Mouse (Mus musculus) heart, embryonic 12.5 days (tissue): ENCODE measurements around the gene Fto. TPM values are rescaled to one million over a fixed set of nuclear protein-coding genes. Genes with fewer than 3 reads are reported as not detected.

Experiments used
- ATAC-seq: fragments of 200-750 bp; cut with Nextera tagmentation; 2 replicates; pipeline ENCODE4 v1.8.0; 2017; ENCODE audit warnings: moderate TSS enrichment, moderate library complexity; ENCODE audit not compliant: insufficient number of reproducible peaks, low FRiP score
- H3K27ac ChIP-seq: fragments of 300-500 bp; sonication (generic); 2 replicates; pipeline ENCODE4 v1.5.1; 2016; ENCODE audit warnings: mild to moderate bottlenecking, moderate library complexity; ENCODE audit not compliant: poor library complexity, severe bottlenecking
- H3K27me3 ChIP-seq: fragments of 300-500 bp; sonication (generic); replicated peaks from 2 replicates; pipeline ENCODE4 v1.6.1; 2016; ENCODE audit warnings: mild to moderate bottlenecking, moderate library complexity
- H3K36me3 ChIP-seq: fragments of 300-500 bp; sonication (generic); 2 replicates; pipeline ENCODE4 v1.6.1; 2016; ENCODE audit warnings: mild to moderate bottlenecking, moderate library complexity
- H3K4me1 ChIP-seq: fragments of 300-500 bp; sonication (generic); replicated peaks from 2 replicates; pipeline ENCODE4 v1.6.1; 2016; ENCODE audit warnings: mild to moderate bottlenecking
- H3K4me2 ChIP-seq: fragments of 300-500 bp; sonication (generic); 2 replicates; pipeline ENCODE4 v1.6.1; 2016; ENCODE audit warnings: mild to moderate bottlenecking, moderate library complexity
- H3K4me3 ChIP-seq: fragments of 300-500 bp; sonication (generic); 2 replicates; pipeline ENCODE4 v1.5.1; 2016; ENCODE audit warnings: mild to moderate bottlenecking
- H3K9ac ChIP-seq: fragments of 300-500 bp; sonication (generic); 2 replicates; pipeline ENCODE4 v1.6.1; 2016; ENCODE audit warnings: mild to moderate bottlenecking, moderate library complexity
- H3K9me3 ChIP-seq: fragments of 300-500 bp; sonication (generic); replicated peaks from 2 replicates; pipeline ENCODE4 v1.6.1; 2016; ENCODE audit warnings: mild to moderate bottlenecking, moderate library complexity
- WGBS: fragments of 180-500 bp; shearing (Covaris S2); methylation state at CpG from one replicate; pipeline ENCODE4 v1.1.7; 2016; 5-methylcytosine and 5-hydroxymethylcytosine counted together
- polyA plus RNA-seq: library from polyadenylated mRNA; unstranded; fragments of >200 nt; fragmentation: Nextera tagmentation; extraction: Ambion mirVana; gene quantifications from 2 replicates; pipeline ENCODE4 v1.2.1, GENCODE M21; 2016

The Fto gene
- polyA plus RNA-seq, 1 experiment from 2014 or later, result 76.6 TPM

GRCm38 (mm10) chr8:91684596-91685317 lies 371.4 kb downstream of the Fto start:
- no peaks in the 10 kb centered on the region for H3K36me3 ChIP-seq
- H3K9me3 ChIP-seq, result no peaks in the 10 kb centered on the region
- H3K27me3 ChIP-seq, result peaks cover 3% of the 10 kb centered on the region; the same call in 1 of the 2 replicates
- no peak overlapping the region for H3K9ac ChIP-seq
- H3K4me3 ChIP-seq, result no peak overlapping the region
- no peak for ATAC-seq
- 74% methylated on average over 6 of the region's 6 CpGs for WGBS
- no peak overlapping the region for H3K27ac ChIP-seq
- peaks cover 5% of the 10 kb centered on the region; the same call in 1 of the 2 replicates for H3K4me1 ChIP-seq
- H3K4me2 ChIP-seq, result no peak overlapping the region

DNA sequence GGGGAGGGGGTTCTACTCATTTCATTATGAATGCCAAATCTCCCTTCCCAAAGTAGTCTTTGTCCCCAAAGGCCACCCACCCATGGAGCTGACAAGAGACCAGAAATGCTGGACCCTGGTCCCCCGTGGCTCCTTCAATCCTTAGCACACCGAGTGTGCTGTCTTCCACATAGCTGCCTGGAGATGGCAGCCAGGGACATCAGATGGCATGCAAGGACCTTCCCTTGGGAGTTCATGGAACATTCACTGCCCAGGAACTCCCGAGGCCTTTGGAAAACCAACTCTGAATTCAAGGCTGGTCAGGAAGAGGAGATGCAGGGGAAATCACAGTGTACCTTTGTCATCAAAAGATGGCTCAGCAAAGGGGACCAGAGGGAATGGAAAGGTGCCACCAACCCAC lies 372.1 kb downstream of the Fto start:
- Histone ChIP-seq H3K27ac (no peak overlapping the region), H3K4me3 (no peak overlapping the region), H3K4me1 (peaks cover 5% of the 10 kb centered on the region; the same call in 1 of the 2 replicates), H3K9me3 (no peaks in the 10 kb centered on the region), H3K27me3 (peaks cover 3% of the 10 kb centered on the region; the same call in 1 of the 2 replicates), H3K9ac (no peak overlapping the region), H3K36me3 (no peaks in the 10 kb centered on the region), H3K4me2 (no peak overlapping the region)
- WGBS, result 39% methylated on average over 3 of the region's 3 CpGs
- ATAC-seq, result no peak

DNA sequence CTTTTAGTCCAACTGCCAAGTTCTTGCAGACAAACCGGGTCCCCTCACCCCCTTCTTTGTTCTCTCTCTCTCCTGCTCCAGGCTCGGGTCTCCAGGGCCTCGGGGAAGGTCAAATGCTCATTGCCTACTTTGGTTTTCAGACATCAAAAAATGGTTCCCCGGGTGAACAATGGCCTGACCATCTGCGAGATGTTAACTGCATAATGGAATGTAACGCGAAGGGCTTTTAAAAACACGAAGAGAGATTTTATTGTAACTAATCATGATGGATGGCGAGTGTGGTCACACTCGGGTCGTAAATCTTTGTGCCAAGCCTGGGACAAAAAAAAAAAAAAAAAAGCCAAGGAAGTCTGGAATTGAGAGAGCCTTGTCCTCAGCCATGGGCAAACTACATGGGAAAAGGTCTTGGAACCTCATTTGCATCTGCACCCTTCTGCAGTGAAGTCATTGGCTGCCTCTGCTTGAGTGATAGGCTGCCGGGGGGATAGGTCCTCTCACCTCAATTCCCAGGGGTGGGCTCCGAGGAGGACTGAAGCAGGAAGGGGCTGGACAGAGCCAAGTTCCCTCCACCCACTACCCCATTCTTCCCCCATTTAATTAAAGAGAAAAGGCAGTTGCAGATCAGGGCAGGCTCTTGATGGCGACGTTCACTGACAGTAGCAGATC lies 378.9 kb downstream of the Fto start:
- Histone ChIP-seq H3K4me2 (no peak overlapping the region), H3K27me3 (no peaks in the 10 kb centered on the region), H3K36me3 (no peaks in the 10 kb centered on the region), H3K9ac (no peak overlapping the region), H3K27ac (no peak overlapping the region), H3K4me1 (no peaks in the 10 kb centered on the region), H3K4me3 (no peak overlapping the region), H3K9me3 (no peaks in the 10 kb centered on the region)
- ATAC-seq, result no peak
- WGBS, result 56% methylated on average over 15 of the region's 15 CpGs

DNA sequence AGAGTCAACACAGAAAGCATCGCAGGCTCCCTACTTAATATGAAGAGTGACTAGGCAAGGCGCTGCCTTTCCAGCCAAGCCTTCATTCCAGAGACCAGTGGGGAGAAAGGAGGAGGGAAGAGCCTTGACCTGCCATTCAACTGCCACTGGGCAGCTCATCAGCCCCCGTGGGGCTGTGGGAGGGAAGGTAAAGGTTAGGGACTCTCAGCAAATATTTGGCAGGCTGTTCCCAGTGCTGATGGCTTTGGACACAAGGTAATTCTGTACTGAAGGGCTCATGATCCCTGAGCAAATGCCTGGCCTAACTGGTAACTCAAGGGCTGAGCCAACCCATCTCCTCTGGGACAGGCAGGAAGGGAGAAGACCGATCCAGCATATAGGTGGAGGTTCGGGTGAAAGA lies 393.2 kb downstream of the Fto start:
- H3K9ac ChIP-seq, result no peak overlapping the region
- ATAC-seq, result no peak
- H3K4me2 ChIP-seq, result no peak overlapping the region
- no peaks in the 10 kb centered on the region for H3K36me3 ChIP-seq
- peaks cover 15% of the 10 kb centered on the region for H3K4me1 ChIP-seq
- H3K4me3 ChIP-seq, result no peak overlapping the region
- no peak overlapping the region for H3K27ac ChIP-seq
- H3K9me3 ChIP-seq, result no peaks in the 10 kb centered on the region
- WGBS, result 75% methylated on average over 5 of the region's 5 CpGs
- H3K27me3 ChIP-seq, result no peaks in the 10 kb centered on the region

DNA sequence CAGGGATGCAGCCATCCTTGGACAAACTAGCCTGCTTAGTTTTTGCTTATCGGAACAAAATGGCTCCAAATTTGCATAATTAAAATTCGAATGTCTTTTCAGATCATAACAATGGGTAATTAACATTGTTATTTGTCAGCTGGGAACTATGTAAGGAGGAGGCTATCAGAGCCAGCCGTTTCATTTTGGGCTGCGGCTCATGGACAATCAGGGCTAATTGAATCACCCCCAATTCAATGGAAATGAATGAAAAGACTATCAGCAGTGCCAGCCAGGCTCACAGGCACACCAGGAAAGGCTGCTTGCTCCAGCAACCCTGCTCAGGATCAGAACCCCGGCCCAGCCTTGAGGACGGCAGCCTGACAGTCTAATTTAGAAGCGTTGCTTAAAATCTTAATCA lies 395.3 kb downstream of the Fto start:
- Histone ChIP-seq H3K9ac (no peak overlapping the region), H3K27me3 (no peaks in the 10 kb centered on the region), H3K4me3 (no peak overlapping the region), H3K4me2 (no peak overlapping the region), H3K9me3 (no peaks in the 10 kb centered on the region), H3K4me1 (peaks cover 34% of the 10 kb centered on the region), H3K36me3 (no peaks in the 10 kb centered on the region), H3K27ac (no peak overlapping the region)
- ATAC-seq, result no peak
- 76% methylated on average over 7 of the region's 7 CpGs for WGBS

DNA sequence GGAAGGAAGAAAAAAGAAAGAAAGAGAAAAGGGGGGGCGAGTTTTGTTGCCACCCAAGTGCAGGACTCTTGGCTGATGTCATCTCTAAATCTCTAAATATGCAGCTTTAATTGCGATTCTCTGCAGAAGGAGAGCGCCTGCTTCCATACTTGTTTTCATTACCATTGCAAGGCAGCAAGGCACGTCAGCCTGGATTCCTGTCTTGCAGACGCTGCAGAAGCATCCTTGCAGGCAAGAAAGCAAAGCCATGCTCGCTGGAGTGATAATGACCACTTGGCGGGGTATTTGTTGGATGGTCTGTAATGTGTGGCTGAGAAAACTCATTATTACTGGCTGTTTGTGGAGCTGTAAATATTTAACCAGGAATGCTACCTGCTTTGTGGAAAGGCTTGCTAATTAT lies 396.4 kb downstream of the Fto start:
- Histone ChIP-seq H3K4me3 (no peak overlapping the region), H3K4me2 (no peak overlapping the region), H3K9ac (no peak overlapping the region), H3K36me3 (no peaks in the 10 kb centered on the region), H3K9me3 (no peaks in the 10 kb centered on the region), H3K4me1 (peaks cover 45% of the 10 kb centered on the region), H3K27ac (no peak overlapping the region), H3K27me3 (no peaks in the 10 kb centered on the region)
- WGBS, result 36% methylated on average over 7 of the region's 7 CpGs
- ATAC-seq, result no peak

DNA sequence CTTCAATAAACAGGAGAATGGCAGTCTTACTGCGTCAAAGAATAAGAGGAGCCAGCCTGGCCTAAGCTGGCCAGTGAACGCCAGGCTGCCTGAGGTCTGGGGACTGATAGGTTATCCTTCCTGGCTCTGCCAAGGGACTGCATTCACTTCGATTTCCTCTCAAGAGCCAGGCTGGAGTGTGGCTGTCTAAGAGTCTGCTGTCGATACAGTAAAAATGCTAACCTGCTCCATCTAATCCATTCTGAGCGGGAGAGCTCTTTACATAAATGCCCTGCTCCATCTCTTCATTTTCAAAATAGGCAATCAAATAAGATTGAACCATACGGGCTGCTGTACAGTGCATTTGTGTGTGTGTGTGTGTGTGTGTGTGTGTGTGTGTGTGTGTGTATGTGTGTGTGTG lies 397.9 kb downstream of the Fto start:
- Histone ChIP-seq H3K9ac (peak overlapping the region; percentile 7; the same call in 1 of the 2 replicates), H3K4me3 (no peak overlapping the region), H3K9me3 (no peaks in the 10 kb centered on the region), H3K4me1 (peaks cover 58% of the 10 kb centered on the region), H3K27me3 (no peaks in the 10 kb centered on the region), H3K27ac (no peak overlapping the region), H3K4me2 (no peak overlapping the region), H3K36me3 (no peaks in the 10 kb centered on the region)
- 37% methylated on average over 6 of the region's 6 CpGs for WGBS
- ATAC-seq, result no peak

- no peaks in the 10 kb centered on the region for H3K9me3 ChIP-seq
- H3K4me1 ChIP-seq, result peaks cover 66% of the 10 kb centered on the region
- peak overlapping the region; percentile 50; the same call in 1 of the 2 replicates for H3K9ac ChIP-seq
- peak overlapping the region; percentile 75 for H3K4me2 ChIP-seq
- WGBS, result 19% methylated on average over 6 of the region's 6 CpGs
- no peaks in the 10 kb centered on the region for H3K36me3 ChIP-seq
- peak overlapping the region; percentile 76 for H3K27ac ChIP-seq
- H3K4me3 ChIP-seq, result peak overlapping the region; percentile 35; the same call in 1 of the 2 replicates
- 0 out of 2 replicates have a peak, but pooled peaks have one; percentile 35 for ATAC-seq
- no peaks in the 10 kb centered on the region for H3K27me3 ChIP-seq
These were observed 398.8 kb downstream of the Fto start for GRCm38 (mm10) chr8:91711981-91712598.

DNA sequence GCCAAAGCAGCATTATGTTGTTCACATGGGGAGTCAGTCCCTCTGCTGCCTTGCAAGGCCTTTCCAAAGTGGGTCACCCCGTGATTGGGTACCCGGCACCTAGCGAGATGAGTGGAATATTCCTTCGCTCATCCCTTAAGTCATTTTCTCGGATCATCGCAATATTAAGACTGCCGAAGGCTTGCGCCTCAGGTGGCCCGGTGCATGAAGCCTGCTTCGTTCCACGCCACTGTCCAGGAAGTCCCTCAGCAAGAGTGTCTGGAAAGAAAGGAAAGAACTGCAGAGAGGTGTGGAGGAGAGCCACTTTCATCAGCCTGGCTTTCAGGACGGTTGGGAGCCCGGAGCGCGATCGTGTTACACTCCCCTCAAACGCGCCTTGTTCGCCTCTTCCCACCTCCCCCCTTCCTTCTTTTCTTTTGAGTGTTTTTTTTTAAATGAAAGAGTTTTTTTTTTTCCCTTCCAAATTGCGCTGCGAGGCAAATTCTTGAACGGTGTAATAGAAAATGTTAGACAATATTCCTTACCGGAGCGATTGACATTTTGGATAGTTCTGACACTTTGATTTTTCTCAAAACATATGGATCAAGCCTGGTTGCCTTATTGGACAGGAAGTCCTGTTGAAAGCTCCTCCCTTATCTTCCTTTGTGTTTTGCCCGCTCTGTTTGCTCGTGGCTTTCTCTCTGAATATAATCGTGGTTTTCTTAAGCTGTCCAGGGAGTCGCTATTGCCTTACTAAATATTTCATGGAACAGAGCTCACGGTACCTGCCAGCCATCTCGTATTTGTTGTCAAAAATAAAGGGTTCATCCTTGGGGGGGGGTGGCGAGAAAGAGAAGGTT lies 399.6 kb downstream of the Fto start:
- H3K9ac ChIP-seq, result peak overlapping the region; percentile 50
- WGBS, result 5% methylated on average over 31 of the region's 31 CpGs
- H3K27ac ChIP-seq, result peak overlapping the region; percentile 76
- no peaks in the 10 kb centered on the region for H3K36me3 ChIP-seq
- peak; percentile 43; the same call in 1 of the 2 replicates for ATAC-seq
- peak overlapping the region; percentile 35 for H3K4me3 ChIP-seq
- peaks cover 66% of the 10 kb centered on the region for H3K4me1 ChIP-seq
- no peaks in the 10 kb centered on the region for H3K27me3 ChIP-seq
- peak overlapping the region; percentile 75 for H3K4me2 ChIP-seq
- H3K9me3 ChIP-seq, result no peaks in the 10 kb centered on the region

DNA sequence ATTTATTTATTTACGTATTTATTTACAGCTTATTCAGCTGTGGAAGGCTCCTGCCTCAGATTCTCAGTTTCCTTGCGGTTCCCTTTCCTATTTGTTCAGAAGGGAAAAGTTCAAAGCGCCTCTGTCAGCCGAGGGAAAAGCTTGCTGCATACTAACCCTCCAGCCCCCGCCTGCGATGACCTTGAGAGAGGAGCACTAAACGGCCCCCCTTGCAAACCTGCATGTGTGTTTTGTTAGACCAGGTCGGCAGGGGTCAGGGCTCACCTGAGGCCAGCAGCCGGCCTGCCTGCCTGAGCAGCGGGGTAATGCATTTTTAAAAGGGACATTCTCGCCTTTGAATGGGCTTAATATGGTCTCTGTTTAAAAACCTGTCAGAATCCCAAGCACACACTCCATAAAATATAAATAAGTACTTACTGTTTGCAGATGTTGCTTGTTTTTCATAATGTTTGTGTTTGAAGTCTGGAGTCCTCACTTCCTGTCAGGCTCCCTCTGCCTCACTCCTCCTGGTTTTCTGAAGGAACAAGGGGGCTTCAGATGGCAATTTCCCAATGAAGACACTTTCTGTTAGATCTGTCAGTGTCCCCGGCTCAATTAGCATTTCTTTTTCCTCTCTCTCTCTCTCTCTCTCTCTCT lies 400.5 kb downstream of the Fto start:
- 11% methylated on average over 12 of the region's 12 CpGs for WGBS
- Histone ChIP-seq H3K27me3 (no peaks in the 10 kb centered on the region), H3K4me1 (peaks cover 66% of the 10 kb centered on the region), H3K4me3 (peak overlapping the region; percentile 35), H3K9ac (peak overlapping the region; percentile 42), H3K36me3 (no peaks in the 10 kb centered on the region), H3K27ac (peak overlapping the region; percentile 76; the same call in 1 of the 2 replicates), H3K9me3 (no peaks in the 10 kb centered on the region), H3K4me2 (peak overlapping the region; percentile 75)
- no peak for ATAC-seq
